Mouse (Mus musculus) left cerebral cortex, adult 18-20 months (tissue): Measurements from ENCODE around the gene Cdc42ep2. TPM values are rescaled to one million over a fixed set of nuclear protein-coding genes. Genes with fewer than 3 reads are reported as not detected.
A peak's percentile ranks its signal among the peaks of the same experiment; 100 is the strongest.
"Not testable (repeated sequence)": the region's sequence is repeated elsewhere in the genome, so short reads cannot be mapped to it uniquely, and the experiment has no call there.

Source experiments
- DNase-seq, 2 experiments: peaks; one replicate each; pipeline ENCODE4 v3.0.0; 2021 to 2022; ENCODE audit warnings: low spot score in 2 of 2, mixed read lengths in 1 of 2
- total RNA-seq, 2 experiments: library from RNA; stranded (reverse); gene quantifications; 2 replicates each; pipeline ENCODE4 v1.2.3; 2021

Cdc42ep2 gene
- total RNA-seq, 2 experiments from 2014 or later = 4.7 to 5.4 TPM

GRCm38 (mm10) chr19:5913007-5913719 is 11.5 kb downstream of the Cdc42ep2 start, which contains the start of gene Dpf2:
Gene Dpf2 (minus strand): TSS chr19:5913010.
- DNase-seq = no peak

- DNase-seq = peak; percentile 98 to 100
Observed at GRCm38 (mm10) chr19:5912103-5913006, 12.3 kb downstream of the Cdc42ep2 start.

GRCm38 (mm10) chr19:5911430-5912102 is 13.1 kb downstream of the Cdc42ep2 start:
- DNase-seq = no peak

- DNase-seq = no peak
Observed at GRCm38 (mm10) chr19:5910221-5910620, 14.4 kb downstream of the Cdc42ep2 start.

- no peak for DNase-seq
Observed at GRCm38 (mm10) chr19:5907275-5907674, 17.3 kb downstream of the Cdc42ep2 start.

GRCm38 (mm10) chr19:5894002-5894678 is 30.5 kb downstream of the Cdc42ep2 start, which contains the start of gene Tigd3:
Gene Tigd3 (minus strand): TSS chr19:5894149.
- DNase-seq = peak; percentile 95 to 96

- DNase-seq = no peak
Observed at GRCm38 (mm10) chr19:5893282-5894001, 31.2 kb downstream of the Cdc42ep2 start.

GRCm38 (mm10) chr19:5892735-5893134 is 31.9 kb downstream of the Cdc42ep2 start:
- DNase-seq = no peak

- no peak for DNase-seq
Observed at GRCm38 (mm10) chr19:5892262-5892661, 32.4 kb downstream of the Cdc42ep2 start.

GRCm38 (mm10) chr19:5891521-5892258 is 32.9 kb downstream of the Cdc42ep2 start:
- no peak for DNase-seq

GRCm38 (mm10) chr19:5889211-5889610 is 35.4 kb downstream of the Cdc42ep2 start:
- DNase-seq = no peak

- no peak for DNase-seq
Observed at GRCm38 (mm10) chr19:5887234-5887815, 37.3 kb downstream of the Cdc42ep2 start.

- no peak for DNase-seq
Observed at GRCm38 (mm10) chr19:5885838-5886237, 38.8 kb downstream of the Cdc42ep2 start.

GRCm38 (mm10) chr19:5883935-5884334 is 40.7 kb downstream of the Cdc42ep2 start:
- DNase-seq = no peak

- DNase-seq = not testable (repeated sequence)
Observed at GRCm38 (mm10) chr19:5882079-5882478, 42.5 kb downstream of the Cdc42ep2 start.

GRCm38 (mm10) chr19:5881155-5881554 is 43.5 kb downstream of the Cdc42ep2 start:
- no peak for DNase-seq

- DNase-seq = no peak
Observed at GRCm38 (mm10) chr19:5879735-5880134, 44.9 kb downstream of the Cdc42ep2 start.

GRCm38 (mm10) chr19:5878916-5879315 is 45.7 kb downstream of the Cdc42ep2 start:
- no peak for DNase-seq

- no peak for DNase-seq
Observed at GRCm38 (mm10) chr19:5878362-5878722, 46.3 kb downstream of the Cdc42ep2 start.
